ENCODE assay signal across 16 mouse cellular contexts in genomic region chr5:62813402-62814071, GRCm38 (mm10). TPM values are rescaled to one million over a fixed set of nuclear protein-coding genes. Genes with fewer than 3 reads are reported as not detected.
A peak's percentile ranks its signal among the peaks of the same experiment; 100 is the strongest.
DNase-seq lines count a peak whose midpoint lies in the region; ATAC-seq and TF ChIP-seq lines count a peak whose summit lies in the region.
"Had no signal": no experiment of that assay in that cellular context is flagged by ENCODE, and none has a peak within 500 bp of the region (broad histone marks: within the 10 kb centered on the region; RNA-seq: fewer than 3 reads in every experiment).

Gene Dthd1, plus strand, starts transcription at chr5:62813823.

- no peak for TF ChIP-seq CTCF in forebrain, postnatal 0 days (IDR thresholded peaks at IDR 0.05; ENCODE audit: low read depth)

- no peak within 1 kb of the TSS for H3K4me3 ChIP-seq in forebrain, postnatal 0 days (ENCODE audit: low read depth, low read length)
- H3K4me3 ChIP-seq in midbrain, embryonic 14.5 days (replicated peaks; ENCODE audit: low read depth, low read length): no peak within 1 kb of the TSS
- H3K4me3 ChIP-seq: heart, embryonic 15.5 days; intestine, embryonic 15.5 days; limb, embryonic 10.5 days had no signal

- no peaks in the 10 kb centered on the region for H3K36me3 ChIP-seq in forebrain, postnatal 0 days (ENCODE audit: insufficient read depth)
- H3K36me3 ChIP-seq in midbrain, embryonic 14.5 days (ENCODE audit: control insufficient read depth, insufficient read depth, low read length): no peaks in the 10 kb centered on the region
- H3K36me3 ChIP-seq: heart, embryonic 15.5 days; intestine, embryonic 15.5 days; limb, embryonic 10.5 days had no signal

- H3K27me3 ChIP-seq in forebrain, postnatal 0 days (ENCODE audit: insufficient read depth, low read length): no peaks in the 10 kb centered on the region
- no peaks in the 10 kb centered on the region for H3K27me3 ChIP-seq in midbrain, embryonic 14.5 days (ENCODE audit: control insufficient read depth, insufficient read depth, low read length)
- H3K27me3 ChIP-seq: heart, embryonic 15.5 days; intestine, embryonic 15.5 days had no signal

- no peak within 1 kb of the TSS for H3K9ac ChIP-seq in forebrain, postnatal 0 days
- H3K9ac ChIP-seq in midbrain, embryonic 14.5 days (replicated peaks; ENCODE audit: low read length): no peak within 1 kb of the TSS
- H3K9ac ChIP-seq: heart, embryonic 15.5 days; intestine, embryonic 15.5 days; liver, embryonic 14.5 days had no signal

- H3K4me1 ChIP-seq in forebrain, postnatal 0 days (ENCODE audit: insufficient read depth): 0 out of 2 replicates have a peak, but pooled peaks cover 2% of the 10 kb centered on the region
- no peaks in the 10 kb centered on the region for H3K4me1 ChIP-seq in midbrain, embryonic 14.5 days (ENCODE audit: control insufficient read depth, insufficient read depth, low read length)
- H3K4me1 ChIP-seq: heart, embryonic 15.5 days; intestine, embryonic 15.5 days; limb, embryonic 10.5 days had no signal

- H3K27ac ChIP-seq in forebrain, postnatal 0 days (ENCODE audit: low read depth, low read length): peak within 1 kb of the TSS; percentile 45
- H3K27ac ChIP-seq in midbrain, embryonic 14.5 days (replicated peaks; ENCODE audit: low read depth, low read length): no peak within 1 kb of the TSS
- H3K27ac ChIP-seq: heart, embryonic 15.5 days; intestine, embryonic 15.5 days; kidney, postnatal 0 days; limb, embryonic 10.5 days; liver, embryonic 14.5 days had no signal

- peak; percentile 93 for ATAC-seq in forebrain, postnatal 0 days
- peak; percentile 46; the same call in 1 of the 2 replicates for ATAC-seq in midbrain, embryonic 14.5 days (ENCODE audit: low FRiP score, low TSS enrichment)
- ATAC-seq: activated CD4-positive, CD25-positive, alpha-beta regulatory T cell, adult 4 months; intestine, embryonic 15.5 days had no signal

- H3K4me2 ChIP-seq in forebrain, postnatal 0 days (ENCODE audit: low read depth): no peak within 1 kb of the TSS
- no peak within 1 kb of the TSS for H3K4me2 ChIP-seq in midbrain, embryonic 14.5 days (ENCODE audit: low read length)
- H3K4me2 ChIP-seq: heart, embryonic 15.5 days; intestine, embryonic 15.5 days had no signal

- H3K9me3 ChIP-seq in forebrain, postnatal 0 days (ENCODE audit: low read length): 0 out of 2 replicates have a peak, but pooled peaks cover 3% of the 10 kb centered on the region
- no peaks in the 10 kb centered on the region for H3K9me3 ChIP-seq in midbrain, embryonic 14.5 days (ENCODE audit: control insufficient read depth, low read length)
- H3K9me3 ChIP-seq: heart, embryonic 15.5 days; intestine, embryonic 15.5 days; limb, embryonic 10.5 days had no signal

- 47% methylated on average over 6 of the region's 6 CpGs for WGBS in forebrain, postnatal 0 days
- WGBS in midbrain, embryonic 14.5 days: 58% methylated on average over 6 of the region's 6 CpGs

- peak; percentile 21 for DNase-seq in layer of hippocampus, adult 11-12 months (ENCODE audit: low spot score)
- no peak for DNase-seq in layer of hippocampus, postnatal 36 days
- DNase-seq in brain, adult 2 months (ENCODE audit: low read depth, low spot score): peak; percentile 46
- peak; percentile 45 for DNase-seq in forebrain, postnatal 0 days
- peak; percentile 16 for DNase-seq in midbrain, embryonic 14.5 days
- no peak for DNase-seq in lung, postnatal 14 days
- no peak for DNase-seq in thymus, postnatal 10 days (ENCODE audit: low spot score in 2 of 2)

RNA-seq across cellular contexts. Expression of gene Dthd1, which starts in this region (rescaled TPM):
- not detected for total RNA-seq in layer of hippocampus, postnatal 36 days (2021)
- total RNA-seq in forebrain, postnatal 0 days (2014; rRNA removed): 0.08 and 0.57 TPM in 2 replicates
- not detected in 2 replicates for polyA plus RNA-seq in forebrain, postnatal 0 days (2015; fragmentation: Nextera tagmentation; extraction: Ambion mirVana)
- polyA plus RNA-seq in midbrain, embryonic 14.5 days (2014; fragmentation: Nextera tagmentation; extraction: Ambion mirVana): not detected in 2 replicates
- total RNA-seq: adrenal gland, postnatal 4 days had no signal
- polyA plus RNA-seq: activated CD4-positive, CD25-positive, alpha-beta regulatory T cell, adult 4 months; cerebellum, adult 2 months; gonadal fat pad, adult 2 months; heart, embryonic 15.5 days; intestine, embryonic 15.5 days; kidney, postnatal 0 days; limb, embryonic 10.5 days; liver, embryonic 14.5 days had no signal

Comparison
In these comparisons a context has a peak if more than half of its experiments do, and no peak if none do; other contexts are left out.
1. DNase-seq: peak in layer of hippocampus, adult 11-12 months (single experiment) and brain, adult 2 months (single experiment); none in layer of hippocampus, postnatal 36 days (0 of 2), lung, postnatal 14 days (single experiment) and thymus, postnatal 10 days (0 of 2).
2. Peak in DNase-seq, ATAC-seq and H3K27ac ChIP-seq in forebrain, postnatal 0 days; RNA of the gene not detected or under 1 TPM.
3. Peak in DNase-seq and ATAC-seq in midbrain, embryonic 14.5 days; RNA of the gene not detected or under 1 TPM.